Mouse (Mus musculus) MEL (cell line): ENCODE measurements around the gene Gm9046.
"Not testable (repeated sequence)": the region's sequence is repeated elsewhere in the genome, so short reads cannot be mapped to it uniquely, and the experiment has no call there.

Experiments used
- CHD2 ChIP-seq: IDR thresholded peaks from 2 replicates; pipeline ENCODE4 v1.6.1; 2011; ENCODE audit warnings: low read length, improper control_type of control experiment
- CTCF ChIP-seq, 3 experiments: IDR thresholded peaks in 2 of 3; conservative IDR thresholded peaks in 1 of 3; 2 replicates each; pipeline ENCODE4 v1.5.1; 2011 to 2012; ENCODE audit warnings: low read length in 3 of 3, low read depth in 2 of 3, mild to moderate bottlenecking in 2 of 3, improper control_type of control experiment in 1 of 3, inconsistent platforms in 1 of 3, mixed read lengths in 1 of 3, moderate library complexity in 1 of 3; ENCODE audit not compliant: control insufficient read depth in 1 of 3, insufficient read depth in 1 of 3, poor library complexity in 1 of 3, severe bottlenecking in 1 of 3
- E2F4 ChIP-seq: IDR thresholded peaks from 2 replicates; pipeline ENCODE4 v1.6.1; 2011; ENCODE audit warnings: low read depth, low read length, improper control_type of control experiment, borderline replicate concordance
- MAFK ChIP-seq: IDR thresholded peaks from 2 replicates; pipeline ENCODE4 v1.6.1; 2011; ENCODE audit warnings: low read depth, mild to moderate bottlenecking, low read length, improper control_type of control experiment, borderline replicate concordance
- MAX ChIP-seq: IDR thresholded peaks from 2 replicates; pipeline ENCODE4 v1.6.1; 2011; ENCODE audit warnings: low read length, improper control_type of control experiment
- MYC ChIP-seq: IDR thresholded peaks from 2 replicates; pipeline ENCODE4 v1.6.1; 2011; ENCODE audit warnings: low read depth, mild to moderate bottlenecking, low read length, improper control_type of control experiment, moderate library complexity
- POLR2A ChIP-seq, 2 experiments: IDR thresholded peaks; 2 replicates each; pipeline ENCODE4 v1.6.1; 2011 to 2012; ENCODE audit warnings: low read length in 2 of 2, mild to moderate bottlenecking in 2 of 2, control low read depth in 1 of 2, improper control_type of control experiment in 1 of 2, low read depth in 1 of 2, moderate library complexity in 1 of 2; ENCODE audit not compliant: control insufficient read depth in 1 of 2, insufficient read depth in 1 of 2, poor library complexity in 1 of 2
- RCOR1 ChIP-seq: IDR thresholded peaks from 2 replicates; pipeline ENCODE4 v1.6.1; 2012; ENCODE audit warnings: low read depth, mild to moderate bottlenecking, inconsistent platforms, low read length, improper control_type of control experiment
- SMC3 ChIP-seq: IDR thresholded peaks from 2 replicates; pipeline ENCODE4 v1.6.1; 2011; ENCODE audit warnings: low read depth, low read length, improper control_type of control experiment
- TAL1 ChIP-seq: IDR thresholded peaks from 2 replicates; pipeline ENCODE4 v1.6.1; 2012; ENCODE audit warnings: mild to moderate bottlenecking, inconsistent platforms, low read length, moderate library complexity, mixed read lengths
- TBP ChIP-seq: IDR thresholded peaks from 2 replicates; pipeline ENCODE4 v1.8.0; 2011; ENCODE audit warnings: low read depth, low read length, improper control_type of control experiment

GRCm38 (mm10) chr10:118302133-118302532, 40.9 kb downstream of the Gm9046 start:
- TF ChIP-seq CTCF (IDR thresholded peaks at IDR 0.05 in 2 of 3, conservative IDR thresholded peaks at IDR 0.05 in 1 of 3; ENCODE audit: control insufficient read depth in 1 of 3, insufficient read depth in 1 of 3, low read depth in 2 of 3, low read length in 3 of 3, poor library complexity in 1 of 3, severe bottlenecking in 1 of 3); POLR2A (IDR thresholded peaks at IDR 0.05; ENCODE audit: control insufficient read depth in 1 of 2, insufficient read depth in 1 of 2, low read depth in 1 of 2, low read length in 2 of 2, poor library complexity in 1 of 2); RCOR1; MAFK; MAX; TBP; MYC; E2F4; CHD2; TAL1; SMC3: not testable (repeated sequence)
